Mouse (Mus musculus) midbrain, embryonic 16.5 days (tissue): ENCODE measurements around the gene Stk32b. TPM values are rescaled to one million over a fixed set of nuclear protein-coding genes. Genes with fewer than 3 reads are reported as not detected.

Source experiments
- ATAC-seq: fragments of 200-750 bp; cut with Nextera tagmentation; 2 replicates; pipeline ENCODE4 v1.8.0; 2017; ENCODE audit warnings: moderate TSS enrichment
- H3K27ac ChIP-seq: fragments of 300-500 bp; sonication (generic); 2 replicates; pipeline ENCODE4 v1.5.1; 2014; ENCODE audit warnings: mild to moderate bottlenecking, low read length, mixed read lengths
- H3K27me3 ChIP-seq: fragments of 300-500 bp; sonication (generic); 2 replicates; pipeline ENCODE4 v1.6.1; 2014; ENCODE audit warnings: low read depth, low read length, mixed read lengths; ENCODE audit not compliant: control insufficient read depth, insufficient read depth
- H3K36me3 ChIP-seq: fragments of 300-500 bp; sonication (generic); 2 replicates; pipeline ENCODE4 v1.6.1; 2014; ENCODE audit warnings: mild to moderate bottlenecking, low read length, moderate library complexity, mixed read lengths; ENCODE audit not compliant: control insufficient read depth, insufficient read depth
- H3K4me1 ChIP-seq: fragments of 300-500 bp; sonication (generic); 2 replicates; pipeline ENCODE4 v1.6.1; 2014; ENCODE audit warnings: mild to moderate bottlenecking, low read length, mixed read lengths; ENCODE audit not compliant: control insufficient read depth, insufficient read depth
- H3K4me2 ChIP-seq: fragments of 300-500 bp; sonication (generic); 2 replicates; pipeline ENCODE4 v1.6.1; 2014; ENCODE audit warnings: mild to moderate bottlenecking, low read length, mixed read lengths
- H3K4me3 ChIP-seq: fragments of 300-500 bp; sonication (generic); 2 replicates; pipeline ENCODE4 v1.5.1; 2014; ENCODE audit warnings: low read depth, mild to moderate bottlenecking, low read length, moderate library complexity, mixed read lengths
- H3K9ac ChIP-seq: fragments of 300-500 bp; sonication (generic); 2 replicates; pipeline ENCODE4 v1.6.1; 2014; ENCODE audit warnings: low read depth, low read length, mixed read lengths
- H3K9me3 ChIP-seq: fragments of 300-500 bp; sonication (generic); replicated peaks from 2 replicates; pipeline ENCODE4 v1.6.1; 2014; ENCODE audit warnings: mild to moderate bottlenecking, low read length, mixed read lengths; ENCODE audit not compliant: control insufficient read depth, poor library complexity, severe bottlenecking
- WGBS: fragments of 180-500 bp; shearing (Covaris S2); extraction: QIAGEN DNeasy Blood & Tissue Kit; methylation state at CpG from one replicate; pipeline ENCODE4 v1.1.7; 2014; 5-methylcytosine and 5-hydroxymethylcytosine counted together
- polyA plus RNA-seq: library from polyadenylated mRNA; unstranded; fragments of >200 nt; fragmentation: Nextera tagmentation; extraction: Ambion mirVana; gene quantifications from 2 replicates; pipeline ENCODE4 v1.2.1, GENCODE M21; 2015

The Stk32b gene
- polyA plus RNA-seq, 1 experiment from 2014 or later = 34.7 TPM

GRCm38 (mm10) chr5:37644082-37644481 is 72.9 kb downstream of the Stk32b start:
- Histone ChIP-seq H3K36me3 (no peaks in the 10 kb centered on the region), H3K9ac (no peak overlapping the region), H3K27ac (no peak overlapping the region), H3K27me3 (no peaks in the 10 kb centered on the region), H3K4me1 (peaks cover 2% of the 10 kb centered on the region; the same call in 1 of the 2 replicates), H3K9me3 (no peaks in the 10 kb centered on the region), H3K4me3 (no peak overlapping the region), H3K4me2 (no peak overlapping the region)
- 49% methylated on average over 7 of the region's 7 CpGs for WGBS
- no peak for ATAC-seq

- 63% methylated on average over 7 of the region's 7 CpGs for WGBS
- Histone ChIP-seq H3K27me3 (no peaks in the 10 kb centered on the region), H3K4me3 (no peak overlapping the region), H3K36me3 (no peaks in the 10 kb centered on the region), H3K4me1 (peaks cover 2% of the 10 kb centered on the region; the same call in 1 of the 2 replicates), H3K27ac (no peak overlapping the region), H3K9ac (no peak overlapping the region), H3K4me2 (no peak overlapping the region), H3K9me3 (no peaks in the 10 kb centered on the region)
- no peak for ATAC-seq
These were observed 74.5 kb downstream of the Stk32b start for GRCm38 (mm10) chr5:37642486-37642885.

GRCm38 (mm10) chr5:37634791-37635190 is 82.2 kb downstream of the Stk32b start:
- no peak overlapping the region for H3K9ac ChIP-seq
- H3K36me3 ChIP-seq = no peaks in the 10 kb centered on the region
- H3K4me3 ChIP-seq = no peak overlapping the region
- WGBS = 81% methylated on average over 2 of the region's 2 CpGs
- no peaks in the 10 kb centered on the region for H3K27me3 ChIP-seq
- no peak overlapping the region for H3K4me2 ChIP-seq
- ATAC-seq = no peak
- no peaks in the 10 kb centered on the region; the same call in 1 of the 2 replicates for H3K9me3 ChIP-seq
- no peaks in the 10 kb centered on the region for H3K4me1 ChIP-seq
- no peak overlapping the region for H3K27ac ChIP-seq

- no peaks in the 10 kb centered on the region for H3K27me3 ChIP-seq
- H3K4me3 ChIP-seq = no peak overlapping the region
- WGBS = 83% methylated on average over 8 of the region's 8 CpGs
- no peak overlapping the region for H3K4me2 ChIP-seq
- no peak overlapping the region for H3K27ac ChIP-seq
- H3K4me1 ChIP-seq = no peaks in the 10 kb centered on the region
- ATAC-seq = no peak
- H3K9ac ChIP-seq = no peak overlapping the region
- no peaks in the 10 kb centered on the region; the same call in 1 of the 2 replicates for H3K9me3 ChIP-seq
- H3K36me3 ChIP-seq = no peaks in the 10 kb centered on the region
These were observed 89.4 kb downstream of the Stk32b start for GRCm38 (mm10) chr5:37627437-37628163.

- Histone ChIP-seq H3K9ac (no peak overlapping the region), H3K9me3 (no peaks in the 10 kb centered on the region), H3K4me1 (no peaks in the 10 kb centered on the region), H3K27me3 (no peaks in the 10 kb centered on the region), H3K36me3 (no peaks in the 10 kb centered on the region), H3K4me2 (no peak overlapping the region), H3K27ac (no peak overlapping the region), H3K4me3 (no peak overlapping the region)
- no peak for ATAC-seq
- WGBS = 96% methylated on average over 1 of the region's 1 CpGs
These were observed 105.1 kb downstream of the Stk32b start for GRCm38 (mm10) chr5:37611874-37612273.

GRCm38 (mm10) chr5:37599566-37599965 is 117.4 kb downstream of the Stk32b start:
- no peaks in the 10 kb centered on the region for H3K27me3 ChIP-seq
- no peaks in the 10 kb centered on the region for H3K4me1 ChIP-seq
- no peak overlapping the region for H3K4me3 ChIP-seq
- no peak overlapping the region for H3K4me2 ChIP-seq
- ATAC-seq = no peak
- 94% methylated on average over 1 of the region's 1 CpGs for WGBS
- no peak overlapping the region for H3K9ac ChIP-seq
- H3K36me3 ChIP-seq = no peaks in the 10 kb centered on the region
- no peak overlapping the region for H3K27ac ChIP-seq
- H3K9me3 ChIP-seq = no peaks in the 10 kb centered on the region

GRCm38 (mm10) chr5:37598271-37598670 is 118.7 kb downstream of the Stk32b start:
- no peak overlapping the region for H3K4me2 ChIP-seq
- H3K4me3 ChIP-seq = no peak overlapping the region
- ATAC-seq = no peak
- H3K4me1 ChIP-seq = no peaks in the 10 kb centered on the region
- no peaks in the 10 kb centered on the region for H3K27me3 ChIP-seq
- 94% methylated on average over 4 of the region's 4 CpGs for WGBS
- H3K27ac ChIP-seq = no peak overlapping the region
- no peaks in the 10 kb centered on the region for H3K9me3 ChIP-seq
- H3K36me3 ChIP-seq = no peaks in the 10 kb centered on the region
- no peak overlapping the region for H3K9ac ChIP-seq

- no peak overlapping the region for H3K27ac ChIP-seq
- no peaks in the 10 kb centered on the region for H3K4me1 ChIP-seq
- H3K4me2 ChIP-seq = no peak overlapping the region
- no peaks in the 10 kb centered on the region for H3K36me3 ChIP-seq
- no peaks in the 10 kb centered on the region for H3K9me3 ChIP-seq
- no peak overlapping the region for H3K4me3 ChIP-seq
- H3K27me3 ChIP-seq = no peaks in the 10 kb centered on the region
- no peak overlapping the region for H3K9ac ChIP-seq
- no peak for ATAC-seq
- 81% methylated on average over 5 of the region's 5 CpGs for WGBS
These were observed 124.6 kb downstream of the Stk32b start for GRCm38 (mm10) chr5:37592411-37592810.

GRCm38 (mm10) chr5:37587861-37588260 is 129.1 kb downstream of the Stk32b start:
- no peaks in the 10 kb centered on the region for H3K27me3 ChIP-seq
- H3K9ac ChIP-seq = no peak overlapping the region
- 77% methylated on average over 5 of the region's 5 CpGs for WGBS
- no peak overlapping the region for H3K27ac ChIP-seq
- no peaks in the 10 kb centered on the region for H3K36me3 ChIP-seq
- no peak for ATAC-seq
- H3K4me3 ChIP-seq = no peak overlapping the region
- H3K9me3 ChIP-seq = no peaks in the 10 kb centered on the region
- H3K4me1 ChIP-seq = no peaks in the 10 kb centered on the region
- no peak overlapping the region for H3K4me2 ChIP-seq
